Mouse (Mus musculus) erythroblast, embryonic 14.5 days (primary cell): Measurements from ENCODE around the gene Ccne1. TPM values are rescaled to one million over a fixed set of nuclear protein-coding genes. Genes with fewer than 3 reads are reported as not detected.

Experiments
- H3K27me3 ChIP-seq: 2 replicates; pipeline ENCODE4 v1.6.1; 2012; ENCODE audit warnings: inconsistent platforms; ENCODE audit not compliant: control insufficient read depth
- H3K36me3 ChIP-seq: 2 replicates; pipeline ENCODE4 v1.6.1; 2012; ENCODE audit warnings: mild to moderate bottlenecking, inconsistent platforms; ENCODE audit not compliant: control insufficient read depth
- H3K4me1 ChIP-seq: 2 replicates; pipeline ENCODE4 v1.6.1; 2012; ENCODE audit warnings: inconsistent platforms; ENCODE audit not compliant: control insufficient read depth
- H3K4me3 ChIP-seq: replicated peaks from 2 replicates; pipeline ENCODE3; 2012; ENCODE audit warnings: moderate library complexity, mild to moderate bottlenecking, inconsistent platforms
- H3K9me3 ChIP-seq: 2 replicates; pipeline ENCODE4 v1.6.1; 2012; ENCODE audit warnings: low read length, inconsistent platforms, mixed read lengths; ENCODE audit not compliant: control insufficient read depth
- GATA1 ChIP-seq: IDR thresholded peaks from 2 replicates; pipeline ENCODE4 v1.6.1; 2012; ENCODE audit warnings: low read length, inconsistent platforms, mixed read lengths
- TAL1 ChIP-seq: IDR thresholded peaks from 3 replicates; pipeline ENCODE4 v1.6.1; 2012; ENCODE audit warnings: low read length, inconsistent platforms, mixed read lengths
- polyA plus RNA-seq: library from polyadenylated mRNA; stranded (reverse); fragments of >175 nt; gene quantifications from 2 replicates; pipeline ENCODE4 v1.2.3, GENCODE M21; 2012

The Ccne1 gene
- polyA plus RNA-seq, 1 experiment: 12.0 TPM

DNA sequence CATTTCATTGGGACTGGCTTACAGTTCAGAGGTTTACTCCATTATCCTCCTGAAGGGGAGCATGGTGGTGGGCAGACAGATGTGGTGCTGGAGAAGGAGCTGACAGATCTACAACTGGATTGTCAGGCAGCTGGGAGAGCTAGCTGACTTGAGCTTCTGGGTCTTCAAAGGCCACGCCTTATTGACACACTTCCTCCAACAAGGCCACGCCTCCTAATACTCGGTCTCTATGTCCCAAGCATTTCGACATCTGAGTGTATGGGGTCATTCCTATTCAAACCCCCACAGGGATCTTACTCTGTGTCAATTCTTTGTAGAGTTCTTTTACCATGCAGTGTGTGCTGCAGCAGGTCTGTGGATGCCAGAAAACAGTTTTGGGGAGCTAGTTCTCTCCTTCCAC is 42.9 kb downstream of the Ccne1 start:
- no peaks in the 10 kb centered on the region for H3K36me3 ChIP-seq
- peaks cover 11% of the 10 kb centered on the region for H3K4me1 ChIP-seq
- peaks cover 2% of the 10 kb centered on the region; the same call in 1 of the 2 replicates for H3K27me3 ChIP-seq
- no peaks in the 10 kb centered on the region for H3K9me3 ChIP-seq
- TF ChIP-seq TAL1 (no peak), GATA1 (no peak)
- H3K4me3 ChIP-seq: no peak overlapping the region

DNA sequence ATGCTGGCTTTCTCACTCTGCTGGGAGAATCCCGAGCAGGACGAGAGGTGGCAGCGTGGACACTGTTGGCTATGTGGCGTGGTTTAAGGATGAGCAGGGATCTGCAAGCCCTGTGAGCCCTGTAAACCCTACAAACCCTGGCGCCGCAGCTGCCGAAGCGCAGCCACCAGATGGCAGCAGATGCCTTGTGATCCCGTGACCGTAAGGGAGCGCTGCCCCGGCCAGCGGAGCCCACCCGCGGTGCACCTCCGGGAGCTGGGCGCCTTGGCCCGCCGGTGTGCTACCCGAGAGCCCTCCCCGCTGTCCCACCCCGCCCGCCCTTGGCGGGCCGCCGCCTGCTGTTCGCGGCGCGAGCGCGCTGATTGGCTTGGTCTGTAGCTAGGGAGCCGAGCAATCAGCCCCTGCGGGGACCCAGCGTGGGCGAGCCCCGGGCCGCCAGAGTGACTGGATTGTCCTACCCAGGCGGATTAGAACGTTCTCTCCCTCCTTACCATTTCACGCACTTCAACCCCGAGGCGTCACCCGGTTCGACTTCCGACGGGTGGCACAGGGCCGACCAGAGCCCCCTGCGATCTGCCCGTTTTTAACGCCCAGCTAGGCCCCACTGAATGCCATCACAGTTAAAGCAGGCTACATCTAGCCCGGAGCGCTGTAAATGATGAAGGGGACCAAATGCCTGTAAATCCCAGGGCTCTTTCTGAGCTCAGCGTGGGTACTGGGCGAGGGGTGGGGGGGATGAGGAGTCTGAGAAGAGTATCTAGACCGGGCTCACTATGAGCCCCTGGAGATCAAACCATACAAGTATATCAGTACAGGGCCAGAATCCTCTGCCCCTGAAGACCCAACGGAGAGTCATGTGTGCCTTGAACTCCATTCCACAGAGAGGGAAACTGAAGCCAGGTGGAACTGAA is 46.0 kb downstream of the Ccne1 start:
- H3K9me3 ChIP-seq: no peaks in the 10 kb centered on the region
- H3K27me3 ChIP-seq: peaks cover 2% of the 10 kb centered on the region; the same call in 1 of the 2 replicates
- H3K36me3 ChIP-seq: no peaks in the 10 kb centered on the region
- TF ChIP-seq GATA1: no peak
- no peak for TF ChIP-seq TAL1
- H3K4me3 ChIP-seq: peak overlapping the region; percentile 59
- peaks cover 11% of the 10 kb centered on the region for H3K4me1 ChIP-seq

GRCm38 (mm10) chr7:38059636-38060330 is 47.6 kb downstream of the Ccne1 start:
- Histone ChIP-seq H3K36me3 (no peaks in the 10 kb centered on the region), H3K4me3 (no peak overlapping the region), H3K27me3 (peaks cover 2% of the 10 kb centered on the region; the same call in 1 of the 2 replicates), H3K9me3 (no peaks in the 10 kb centered on the region), H3K4me1 (peaks cover 11% of the 10 kb centered on the region)
- no peak for TF ChIP-seq TAL1
- TF ChIP-seq GATA1: no peak

DNA sequence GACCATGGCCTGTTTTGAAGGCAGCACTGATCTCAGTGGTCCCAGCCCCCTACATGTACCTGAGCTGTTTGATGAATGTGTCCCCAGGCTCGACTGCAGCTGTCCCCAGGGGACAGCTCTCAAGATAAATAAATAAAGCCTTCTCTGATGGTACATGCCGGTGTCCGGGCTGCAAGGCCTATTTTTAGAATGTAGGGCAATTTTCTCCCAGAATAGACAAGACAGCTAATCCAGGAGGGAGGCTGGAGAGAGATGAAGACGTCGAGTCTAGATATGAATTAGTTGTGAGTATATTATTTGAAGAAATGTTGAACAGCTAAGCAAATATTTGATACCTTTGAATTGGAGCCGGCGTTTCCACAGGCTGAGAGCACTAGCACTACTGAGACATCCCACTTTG is 48.2 kb downstream of the Ccne1 start:
- TF ChIP-seq GATA1 (no peak), TAL1 (no peak)

GRCm38 (mm10) chr7:38055996-38056395 is 51.3 kb downstream of the Ccne1 start:
- H3K27me3 ChIP-seq: peaks cover 2% of the 10 kb centered on the region; the same call in 1 of the 2 replicates
- no peaks in the 10 kb centered on the region for H3K36me3 ChIP-seq
- TF ChIP-seq GATA1 (no peak), TAL1 (no peak)
- H3K4me1 ChIP-seq: peaks cover 12% of the 10 kb centered on the region
- H3K9me3 ChIP-seq: no peaks in the 10 kb centered on the region
- no peak overlapping the region for H3K4me3 ChIP-seq

More for the DNA sequence above, 48.2 kb downstream of the Ccne1 start:
- no peaks in the 10 kb centered on the region for H3K36me3 ChIP-seq
- peaks cover 2% of the 10 kb centered on the region; the same call in 1 of the 2 replicates for H3K27me3 ChIP-seq
- no peaks in the 10 kb centered on the region for H3K9me3 ChIP-seq
- H3K4me3 ChIP-seq: no peak overlapping the region
- peaks cover 12% of the 10 kb centered on the region for H3K4me1 ChIP-seq

GRCm38 (mm10) chr7:38054246-38054645 is 53.1 kb downstream of the Ccne1 start:
- no peaks in the 10 kb centered on the region for H3K36me3 ChIP-seq
- H3K27me3 ChIP-seq: no peaks in the 10 kb centered on the region
- H3K4me3 ChIP-seq: no peak overlapping the region
- H3K4me1 ChIP-seq: peaks cover 10% of the 10 kb centered on the region
- no peaks in the 10 kb centered on the region for H3K9me3 ChIP-seq
- no peak for TF ChIP-seq TAL1
- no peak for TF ChIP-seq GATA1

Other genes starting within 250 kb of the Ccne1 start
- 0.25 and 0.35 TPM in 2 replicates for gene Uri1, start 84.0 kb downstream of the Ccne1 start, polyA plus RNA-seq
- gene 1600014C10Rik, start 75.7 kb upstream of the Ccne1 start, polyA plus RNA-seq: 0.02 TPM in 1 of 2 replicates, not detected in the other
- gene Plekhf1, start 120.5 kb upstream of the Ccne1 start, polyA plus RNA-seq: 0.01 TPM in 2 replicates
- 0.13 and 0.48 TPM in 2 replicates for gene Pop4, start 163.9 kb upstream of the Ccne1 start, polyA plus RNA-seq